Mouse (Mus musculus) 3T3-L1 (cell line): ENCODE results near the gene Nutf2-ps1.
A peak's percentile ranks its signal among the peaks of the same experiment; 100 is the strongest.
"Not testable (repeated sequence)": the region's sequence is repeated elsewhere in the genome, so short reads cannot be mapped to it uniquely, and the experiment has no call there.

ENCODE experiments used
- DNase-seq: peaks from one replicate; pipeline ENCODE4 v3.0.0-alpha.2; 2015; ENCODE audit warnings: low read depth, low spot score

The Nutf2-ps1 gene

DNA sequence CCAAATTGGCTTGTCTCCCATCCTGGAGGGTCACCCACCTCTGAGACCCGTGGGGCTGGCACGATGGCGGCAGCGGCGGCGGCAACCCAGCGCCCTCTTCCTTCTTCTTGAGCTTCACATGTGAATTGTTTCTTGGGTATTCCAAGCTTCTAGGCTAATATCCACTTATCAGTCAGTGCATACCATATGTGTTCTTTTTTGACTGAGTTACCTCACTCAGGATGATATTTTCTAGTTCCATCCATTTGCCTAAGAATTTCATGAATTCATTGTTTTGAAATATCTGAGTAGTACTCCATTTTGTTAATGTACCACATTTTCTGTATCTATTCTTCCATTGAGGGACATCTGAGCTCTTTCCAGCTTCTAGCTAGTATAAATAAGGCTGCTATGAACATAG lies at the start of gene Nutf2-ps1:
Nutf2-ps1 (minus strand) TSS at position 101 of the 400 bp plus-strand sequence.
- DNase-seq, result not testable (repeated sequence)

DNA sequence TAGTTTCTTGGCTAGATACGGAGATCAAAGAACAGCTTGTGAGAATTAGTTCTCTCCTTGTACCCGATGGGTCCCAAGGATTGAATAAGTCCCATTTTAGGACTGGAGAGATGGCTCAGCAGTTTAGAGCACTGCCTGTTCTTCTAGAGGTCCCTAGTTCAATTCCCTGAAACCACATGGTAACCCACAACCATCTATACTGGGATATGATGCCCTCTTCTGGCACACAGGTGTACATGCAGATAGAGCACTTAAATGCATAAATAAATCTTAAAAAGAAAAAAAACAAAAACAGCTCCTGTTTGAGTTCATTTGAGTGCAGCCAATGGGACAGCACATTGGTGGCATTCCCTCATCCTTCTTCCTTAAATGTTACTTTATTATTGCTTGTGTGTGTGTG lies 49.2 kb upstream of the Nutf2-ps1 start:
- DNase-seq, result peak; percentile 62

DNA sequence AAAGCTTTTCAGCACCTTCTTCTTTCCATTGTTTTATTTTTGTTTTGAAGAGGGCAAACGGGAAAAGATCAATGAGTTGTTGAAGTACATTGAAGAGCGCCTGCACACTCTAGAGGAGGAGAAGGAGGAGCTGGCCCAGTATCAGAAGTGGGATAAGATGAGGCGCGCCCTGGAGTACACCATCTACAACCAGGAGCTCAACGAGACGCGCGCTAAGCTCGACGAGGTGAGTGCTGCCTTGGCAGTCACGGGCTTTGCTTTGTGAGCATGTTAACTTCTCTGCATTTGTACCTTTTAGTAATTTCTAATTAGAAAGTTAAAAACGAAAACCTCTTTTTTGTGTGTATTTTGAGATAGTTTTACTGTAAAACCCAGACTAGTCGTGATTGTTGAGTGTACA lies 32.8 kb upstream of the Nutf2-ps1 start:
- no peak for DNase-seq

DNA sequence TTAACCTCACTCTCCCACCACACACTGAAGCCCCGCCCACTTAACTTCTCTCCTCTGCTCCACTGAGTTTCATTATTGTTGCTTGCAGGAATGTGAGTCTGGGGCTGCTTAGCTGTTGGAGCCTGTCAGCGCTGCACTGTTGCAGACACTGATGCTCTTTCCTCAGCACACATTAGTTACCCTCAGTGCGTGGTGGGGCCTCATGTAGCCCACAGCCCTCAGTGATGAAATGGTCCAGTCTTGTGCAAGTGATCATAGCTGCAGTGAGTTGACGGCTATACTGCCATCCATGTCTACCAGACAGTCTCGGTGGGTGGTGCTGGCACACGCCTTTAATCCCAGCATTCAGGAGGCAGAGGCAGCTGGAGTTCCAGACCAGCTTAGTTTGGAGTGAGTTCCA lies 20.1 kb upstream of the Nutf2-ps1 start:
- no peak for DNase-seq

DNA sequence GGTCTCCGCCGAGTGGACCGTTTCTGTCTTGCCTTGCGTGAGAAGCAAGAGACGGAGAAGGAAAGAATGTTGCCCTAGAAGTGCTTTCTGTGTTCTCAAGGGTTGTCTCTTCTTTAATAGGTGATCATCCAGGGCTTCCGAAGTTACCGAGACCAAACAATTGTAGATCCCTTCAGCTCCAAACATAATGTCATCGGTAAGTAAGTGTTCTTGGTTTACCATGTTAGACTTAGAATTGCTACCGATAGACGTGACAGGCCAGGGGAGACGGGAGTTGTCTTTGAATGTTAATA lies 12.4 kb upstream of the Nutf2-ps1 start:
- peak; percentile 34 for DNase-seq

DNA sequence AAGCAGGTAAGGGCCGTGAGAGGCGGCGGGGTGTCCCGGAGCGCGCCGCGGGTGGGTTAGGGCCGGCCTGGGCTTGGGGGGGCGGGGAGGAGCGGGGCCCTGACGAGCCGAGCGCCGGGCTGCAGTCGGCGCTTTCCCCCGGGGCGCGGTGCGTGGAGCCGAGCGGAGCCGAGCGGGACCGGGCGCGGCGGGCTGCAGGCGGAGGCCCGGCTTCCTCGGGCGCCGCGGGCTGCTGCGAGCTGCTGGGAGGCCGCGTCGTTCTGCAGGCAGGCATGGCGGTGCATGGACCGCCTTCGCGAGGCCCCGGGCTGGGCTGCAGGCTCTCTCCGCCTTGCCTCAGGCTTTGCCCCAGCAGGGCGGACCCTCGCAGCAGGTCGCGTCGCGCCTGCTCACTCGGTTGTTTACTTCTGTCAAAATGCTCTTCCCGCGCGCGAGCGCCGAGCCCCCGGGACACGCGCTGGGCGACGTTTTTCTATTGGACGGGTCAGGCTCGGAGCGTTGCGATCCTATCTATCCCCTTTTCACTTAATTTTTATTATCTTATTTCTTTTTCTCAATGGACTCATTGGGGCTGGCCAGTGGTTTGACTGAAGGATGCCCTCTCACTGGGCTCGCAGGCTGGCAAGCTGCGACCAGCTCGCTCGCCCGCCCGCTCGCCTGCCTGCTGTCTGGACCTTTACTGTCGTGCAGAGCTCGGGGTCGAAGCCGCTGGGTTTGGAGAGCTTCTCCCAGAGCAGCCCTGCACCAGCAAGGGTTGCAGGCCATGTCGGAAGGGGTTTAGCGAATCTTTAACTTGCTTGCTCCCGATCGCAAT lies 11.9 kb upstream of the Nutf2-ps1 start:
- peak; percentile 42 for DNase-seq

DNA sequence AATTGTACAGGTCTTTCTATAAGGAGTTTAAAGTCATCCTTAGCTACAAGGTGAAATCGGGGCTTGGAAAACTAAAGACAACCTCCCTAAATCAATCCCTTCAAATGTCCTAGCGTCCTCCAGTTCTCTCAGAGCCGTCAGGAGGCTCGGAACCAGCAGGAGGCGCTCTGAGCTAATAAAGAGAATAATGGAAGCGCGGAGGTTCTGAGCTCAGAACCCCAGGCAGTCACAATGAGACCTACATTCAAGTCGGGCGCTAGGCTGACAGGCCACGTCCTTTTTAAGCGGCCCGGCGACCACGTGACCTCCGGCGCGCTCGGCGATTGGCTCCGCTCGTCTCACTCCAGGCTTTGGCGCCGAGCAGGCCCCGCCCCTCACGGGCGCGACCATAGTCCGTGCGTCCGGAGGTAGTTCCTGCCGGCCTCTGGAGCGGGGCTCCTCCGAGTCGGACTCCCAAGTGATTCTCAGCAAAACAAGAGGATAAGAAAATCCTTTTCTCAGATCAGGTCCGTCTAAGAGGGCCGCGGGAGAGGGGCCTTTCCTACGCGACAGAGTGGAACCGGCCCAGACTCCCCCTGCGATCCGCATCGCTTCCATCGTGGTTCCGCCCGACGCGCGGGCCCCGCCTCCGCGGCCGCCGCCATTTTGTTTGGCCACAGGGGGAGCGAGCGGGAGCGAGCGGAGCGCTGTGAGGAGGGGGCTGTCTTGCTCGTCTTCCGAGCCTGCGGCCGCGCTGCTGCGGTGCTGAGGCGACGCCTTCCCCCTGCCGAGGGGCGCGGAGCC lies 11.1 kb upstream of the Nutf2-ps1 start, which contains the start of gene Smc3:
Smc3 (plus strand) TSS at position 642 of the 783 bp plus-strand sequence.
- peak; percentile 99 for DNase-seq

DNA sequence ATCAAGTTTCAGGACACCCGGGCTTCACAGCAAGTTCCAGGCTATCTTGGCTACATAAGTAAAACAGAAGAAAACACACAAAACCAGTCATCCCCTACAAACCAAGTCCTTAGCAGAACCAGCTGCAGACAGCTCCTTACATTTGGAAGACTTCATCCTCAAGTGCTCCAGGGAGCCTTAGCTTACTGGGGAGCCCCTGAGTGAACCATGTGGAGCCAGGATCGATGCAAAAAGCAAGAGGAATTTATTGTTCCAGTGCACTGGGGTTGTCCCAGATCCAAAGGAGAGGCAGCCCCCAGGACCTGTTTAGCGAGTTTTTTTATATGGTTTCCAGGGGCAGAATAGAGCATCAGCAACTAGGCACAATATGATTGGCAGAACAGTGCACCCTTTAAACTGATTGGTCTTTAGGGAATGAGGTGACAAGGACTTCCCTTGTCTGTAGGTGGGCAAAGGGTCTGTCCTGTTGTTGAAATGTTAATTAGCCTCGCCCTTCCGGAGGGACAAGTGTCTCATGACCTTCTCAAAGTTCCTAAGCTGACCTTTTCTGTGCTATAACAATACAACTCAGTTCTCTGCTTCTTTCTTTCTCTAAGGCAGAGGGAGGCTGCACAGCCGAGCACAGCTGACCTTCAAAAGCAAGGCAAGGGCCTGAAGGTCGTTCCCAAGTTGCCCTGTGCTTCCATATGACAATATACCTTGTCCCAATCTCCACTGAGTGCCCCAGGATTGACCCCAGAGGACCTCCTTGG lies 8.0 kb upstream of the Nutf2-ps1 start:
- peak; percentile 32 for DNase-seq

DNA sequence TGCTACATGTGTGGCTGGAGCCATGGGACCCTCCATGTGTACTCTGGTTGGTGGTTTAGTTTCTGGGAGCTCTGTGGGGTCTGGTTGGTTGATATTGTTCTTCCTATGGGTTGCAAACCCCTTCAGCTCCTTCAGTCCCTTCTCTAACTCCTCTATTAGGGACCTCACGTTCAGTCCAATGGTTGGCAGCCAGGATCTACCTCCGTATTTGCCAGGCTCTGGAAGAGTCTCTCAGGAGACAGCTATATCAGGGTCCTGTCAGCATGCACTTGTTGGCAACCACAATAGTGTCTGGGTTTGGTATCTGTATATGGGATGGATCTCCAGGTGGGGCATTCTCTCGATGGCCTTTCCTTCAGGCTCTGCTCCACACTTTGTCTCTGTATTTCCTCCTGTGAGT lies 1.2 kb downstream of the Nutf2-ps1 start:
- DNase-seq, result not testable (repeated sequence)

DNA sequence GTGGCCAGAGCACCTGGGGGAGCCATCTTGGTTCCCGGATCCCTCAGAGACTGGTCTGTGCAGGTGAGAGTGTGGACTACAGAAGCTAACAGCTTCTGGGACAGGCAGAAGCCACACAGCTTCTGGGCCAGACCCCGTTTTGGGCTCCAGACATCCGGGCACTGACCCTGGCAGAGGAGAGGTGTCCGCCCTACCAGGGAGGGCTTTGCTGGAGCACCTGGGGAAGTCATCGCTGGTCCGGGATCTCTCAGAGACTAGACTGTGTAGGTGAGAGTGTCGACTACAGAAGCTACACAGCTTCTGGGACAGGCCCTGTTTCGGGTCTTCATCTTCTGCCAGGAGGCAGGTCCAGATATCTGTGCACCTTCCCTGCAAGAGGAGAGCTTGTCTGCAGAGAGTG lies 8.6 kb downstream of the Nutf2-ps1 start:
- DNase-seq, result not testable (repeated sequence)

DNA sequence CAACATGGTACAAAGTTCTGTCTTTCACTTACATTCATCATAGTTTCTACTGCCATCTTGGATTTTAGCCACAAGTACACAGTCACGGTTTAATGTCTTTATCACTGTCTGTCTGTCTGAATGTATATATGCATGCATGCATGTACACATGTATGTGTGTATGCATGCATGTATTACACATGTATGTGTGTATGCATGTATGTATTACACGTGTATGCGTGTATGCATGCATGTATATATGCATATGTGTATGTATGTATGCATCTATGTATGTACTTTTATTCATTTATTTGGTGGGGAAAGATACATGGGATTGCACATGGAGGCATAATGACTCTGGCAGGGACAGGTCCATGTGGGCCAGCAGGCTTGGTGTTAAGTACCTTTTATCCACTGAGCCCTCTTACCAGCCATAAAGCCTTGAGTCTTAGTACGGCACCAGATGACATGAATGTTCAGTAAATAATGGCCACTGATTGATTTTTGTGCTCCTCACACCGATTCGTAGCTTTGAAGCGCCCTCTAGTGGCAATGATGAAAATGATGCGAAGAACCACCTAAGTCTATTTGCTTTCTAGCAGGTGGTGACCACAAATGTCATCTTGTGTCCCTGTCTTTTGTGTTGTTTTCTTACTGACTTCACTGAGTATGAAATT lies 10.1 kb downstream of the Nutf2-ps1 start:
- DNase-seq, result peak; percentile 91

DNA sequence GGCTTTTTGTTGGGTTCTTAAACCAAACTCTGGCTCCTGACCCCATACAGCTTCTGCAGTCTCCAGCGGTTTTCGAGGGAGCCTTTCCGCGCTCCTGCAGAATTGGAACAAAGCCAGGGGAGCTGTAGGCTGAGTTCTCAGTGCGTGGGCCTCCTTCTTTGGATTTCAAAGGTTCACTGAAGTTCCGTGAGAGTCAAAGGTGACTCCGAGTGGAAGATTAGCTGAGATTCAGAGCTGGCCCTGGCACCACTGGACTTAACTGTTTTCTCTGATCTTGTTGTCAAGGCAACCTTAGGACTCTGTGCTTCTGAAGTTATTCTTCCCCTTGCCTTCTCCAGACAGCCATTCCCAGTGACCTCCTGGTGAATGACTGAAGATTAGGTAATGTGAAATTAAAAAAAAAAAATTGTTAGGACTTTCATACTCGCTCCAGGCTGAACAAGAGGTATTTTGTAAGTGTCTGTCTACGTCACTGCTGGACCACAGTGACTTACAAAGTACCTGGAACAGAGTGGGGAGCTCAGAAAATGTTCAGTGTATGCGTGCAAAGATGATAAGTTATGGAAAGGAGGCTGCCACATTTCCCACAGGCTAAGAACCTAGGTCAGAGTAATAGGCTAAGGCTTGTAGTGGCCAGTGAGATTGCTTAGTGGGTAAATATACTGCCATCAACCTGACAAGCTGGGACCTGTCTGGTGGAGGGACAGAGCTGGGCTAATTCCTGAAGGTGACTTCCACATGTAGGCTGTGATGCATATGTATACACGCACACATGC lies 11.7 kb downstream of the Nutf2-ps1 start:
- no peak for DNase-seq

DNA sequence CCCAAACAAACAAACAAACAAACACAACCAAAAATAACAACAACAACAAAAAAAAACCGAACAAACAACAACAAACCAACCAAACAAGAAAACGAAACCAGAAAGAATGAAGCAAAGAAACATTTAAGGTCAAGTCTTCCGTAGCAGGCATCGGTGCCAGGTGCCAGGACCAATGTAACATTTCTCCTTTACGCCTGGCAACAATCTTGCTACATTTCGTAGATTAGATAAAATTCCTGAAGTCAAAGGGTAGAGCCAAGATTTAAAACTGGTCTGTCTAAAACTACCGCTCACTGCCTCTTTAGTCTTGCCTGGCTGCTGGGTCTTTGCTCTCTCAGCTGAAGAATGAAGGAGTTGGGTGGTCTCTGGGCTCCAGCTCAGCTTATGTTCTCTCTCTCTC lies 12.8 kb downstream of the Nutf2-ps1 start:
- no peak for DNase-seq

DNA sequence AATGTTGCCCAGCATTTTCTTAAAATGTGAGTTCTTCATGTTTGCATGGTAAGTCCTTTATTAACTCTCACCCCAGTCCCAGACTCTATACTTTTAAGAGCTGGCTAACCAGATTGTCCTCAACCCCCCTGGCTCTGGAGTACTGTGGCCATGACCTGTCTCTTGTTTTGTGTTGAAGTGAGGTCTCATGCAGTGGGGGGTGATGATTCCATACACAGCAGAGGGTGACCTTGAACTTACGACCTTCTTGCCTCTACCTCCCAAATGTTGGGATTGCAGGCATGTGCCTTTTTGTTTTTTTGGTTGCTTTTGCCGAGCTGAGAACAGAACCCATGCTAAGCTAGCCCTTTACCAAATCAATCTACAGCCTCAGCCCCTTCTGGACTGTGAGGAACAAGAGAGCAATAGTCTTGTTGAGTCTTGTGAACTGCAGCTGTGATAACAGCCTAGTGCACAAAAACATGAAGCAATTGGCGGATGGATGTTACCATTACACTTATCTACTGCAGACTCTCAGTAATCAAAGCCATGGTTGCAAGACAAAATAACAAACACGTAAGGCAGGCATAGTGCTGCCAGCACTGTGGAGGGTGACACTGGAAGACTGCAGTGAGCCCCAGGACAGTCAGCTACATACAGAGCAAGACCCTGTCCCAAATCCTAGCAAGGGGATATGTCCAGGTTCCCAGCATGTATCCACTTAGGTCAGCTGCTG lies 13.4 kb downstream of the Nutf2-ps1 start:
- DNase-seq, result no peak

DNA sequence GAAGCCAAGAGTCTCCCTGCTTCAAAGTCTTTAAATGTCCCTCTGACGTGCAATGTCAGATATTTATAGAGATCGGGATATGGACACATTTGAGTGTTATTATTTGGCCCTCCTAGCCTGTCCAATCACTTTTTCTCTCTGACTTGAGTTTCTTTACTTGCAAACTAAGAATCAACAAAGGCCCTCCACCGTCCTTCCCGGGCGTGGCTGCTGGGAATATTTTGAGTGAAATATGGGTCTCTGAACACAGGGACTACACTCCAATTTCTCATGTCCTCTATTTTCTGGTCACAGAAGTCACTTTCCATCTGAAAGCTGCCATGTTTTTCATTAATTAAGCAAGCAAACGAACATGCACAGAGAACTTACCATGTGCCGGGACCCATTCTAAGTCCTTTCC lies 14.3 kb downstream of the Nutf2-ps1 start:
- DNase-seq, result no peak

DNA sequence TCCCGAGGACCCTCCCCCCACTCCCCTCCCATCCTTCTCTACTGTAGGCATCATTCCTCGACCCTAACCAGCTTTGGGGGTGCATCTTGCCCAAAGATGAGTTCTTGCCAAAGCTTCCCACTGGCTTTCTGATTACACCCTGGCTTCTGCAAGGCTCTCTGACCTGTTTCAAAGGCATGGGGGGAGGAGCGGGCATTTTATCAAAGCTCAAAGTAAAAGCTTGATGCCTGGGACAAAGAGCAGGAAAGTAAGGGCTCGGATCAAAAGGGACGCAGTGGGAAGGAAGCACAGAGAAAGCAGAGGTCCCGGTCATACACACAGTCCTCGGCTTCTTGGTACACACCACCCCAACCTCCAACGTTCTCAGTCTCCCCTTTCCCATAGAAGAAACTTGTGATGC lies 14.7 kb downstream of the Nutf2-ps1 start:
- DNase-seq, result no peak

DNA sequence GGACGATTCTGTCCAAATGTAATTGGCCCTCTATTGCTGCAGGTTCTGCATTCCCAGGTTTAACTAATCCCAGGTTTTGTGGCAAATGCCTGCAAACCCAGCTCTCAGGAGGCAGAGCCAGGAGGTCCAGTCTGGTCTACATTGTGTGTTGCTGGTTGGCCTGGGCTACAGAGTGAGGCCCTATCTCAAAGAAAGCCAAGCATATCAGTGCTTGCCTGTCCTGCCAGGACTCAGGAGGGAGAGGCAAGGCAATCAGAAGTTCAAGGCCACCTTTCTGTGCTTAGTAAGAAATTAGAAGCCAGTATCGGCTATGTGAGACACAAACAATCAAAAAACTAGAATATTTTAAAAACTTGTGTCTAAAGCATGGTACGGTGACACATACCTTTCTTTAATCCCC lies 15.7 kb downstream of the Nutf2-ps1 start:
- DNase-seq, result no peak

DNA sequence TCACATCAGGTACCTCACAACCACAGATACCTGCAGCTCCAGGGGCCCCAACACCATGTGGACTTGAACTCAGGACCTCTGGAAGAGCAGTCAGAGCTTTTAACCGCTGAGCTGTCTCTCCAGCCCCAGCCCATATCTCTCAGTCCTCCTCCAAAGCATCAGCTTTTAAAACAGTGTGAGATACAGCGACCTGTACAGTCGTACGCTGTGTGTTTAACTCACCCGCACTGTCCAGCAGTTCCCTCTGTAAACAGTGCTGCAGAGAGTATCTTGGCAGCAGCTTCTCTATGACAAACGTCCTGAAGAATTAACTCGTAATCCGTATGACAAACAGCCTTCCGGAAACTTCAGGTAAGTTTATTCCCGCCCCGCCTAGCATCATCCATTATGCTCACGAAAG lies 16.3 kb downstream of the Nutf2-ps1 start:
- no peak for DNase-seq

DNA sequence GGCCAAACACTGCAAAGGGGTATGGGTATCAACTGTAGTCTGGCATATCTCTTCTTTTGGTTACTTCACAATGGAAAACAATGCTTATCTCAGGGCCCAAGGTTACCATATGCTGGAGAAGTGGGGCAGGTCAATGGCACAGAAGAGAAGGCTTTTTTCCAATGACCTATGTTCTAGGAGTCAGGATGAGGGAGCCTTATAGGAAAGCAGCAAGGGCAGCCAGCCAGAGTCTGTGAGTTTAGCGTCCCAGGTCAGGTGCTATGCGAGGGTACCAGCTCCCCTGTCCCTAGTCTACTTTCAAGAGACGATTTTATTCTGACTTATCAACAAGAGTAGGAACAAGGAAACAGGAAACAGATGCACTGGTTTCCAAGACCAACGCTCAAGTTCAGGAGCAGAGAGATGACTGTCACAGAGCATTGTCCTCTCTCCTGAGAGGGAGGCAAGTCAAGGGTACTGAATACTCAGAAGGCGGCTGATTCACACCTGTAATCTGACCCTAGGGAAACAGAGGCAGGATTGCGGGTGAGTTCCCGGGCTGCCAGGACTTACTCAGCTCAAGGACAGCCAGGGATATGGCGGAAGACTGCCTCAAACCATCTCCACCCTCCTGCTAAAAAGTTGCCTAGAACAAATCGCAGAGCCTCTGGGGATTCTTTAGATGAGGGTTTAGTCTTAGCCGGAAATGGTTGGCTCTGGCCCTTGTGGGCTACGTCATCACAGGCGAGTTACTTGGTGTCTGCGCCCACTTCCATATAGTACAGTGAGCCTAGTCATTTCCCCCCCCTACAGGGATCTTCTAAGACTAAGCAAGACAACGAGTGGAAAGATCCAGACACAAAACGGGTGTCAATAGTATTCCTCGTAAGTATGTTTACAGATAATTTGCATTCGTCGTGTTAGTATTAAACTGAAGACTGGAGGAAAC lies 17.1 kb downstream of the Nutf2-ps1 start:
- no peak for DNase-seq
